Mouse (Mus musculus) spleen, adult 2 months (tissue): Measurements from ENCODE around the gene Flt3. TPM values are rescaled to one million over a fixed set of nuclear protein-coding genes. Genes with fewer than 3 reads are reported as not detected.

Source experiments
- DNase-seq, 2 experiments: peaks; one replicate each; pipeline versions ENCODE4 v3.0.0 to v3.0.0-alpha.2; 2012 to 2021; ENCODE audit warnings: low spot score in 2 of 2, low read depth in 1 of 2
- H3K27ac ChIP-seq: fragments of 200-500 bp; 2 replicates; pipeline ENCODE4 v1.5.1; 2012; ENCODE audit warnings: low read length, inconsistent platforms; ENCODE audit not compliant: insufficient read depth
- H3K27me3 ChIP-seq: fragments of 200-500 bp; 2 replicates; pipeline ENCODE4 v1.6.1; 2012; ENCODE audit warnings: mild to moderate bottlenecking, moderate library complexity, low read length, inconsistent platforms; ENCODE audit not compliant: control insufficient read depth, insufficient read depth
- H3K36me3 ChIP-seq: fragments of 200-500 bp; 2 replicates; pipeline ENCODE4 v1.6.1; 2012; ENCODE audit warnings: mild to moderate bottlenecking, low read length, inconsistent platforms; ENCODE audit not compliant: control insufficient read depth, insufficient read depth
- H3K4me1 ChIP-seq: fragments of 200-500 bp; 2 replicates; pipeline ENCODE4 v1.6.1; 2011; ENCODE audit warnings: inconsistent platforms; ENCODE audit not compliant: control insufficient read depth, insufficient read depth, insufficient read length
- H3K4me3 ChIP-seq: fragments of 200-500 bp; 2 replicates; pipeline ENCODE4 v1.5.1; 2011; ENCODE audit warnings: mild to moderate bottlenecking, inconsistent platforms; ENCODE audit not compliant: insufficient read depth, insufficient read length; ENCODE audit errors: extremely low read depth
- CTCF ChIP-seq: fragments of 200-500 bp; IDR thresholded peaks from 2 replicates; pipeline ENCODE4 v1.5.1; 2011; ENCODE audit warnings: mild to moderate bottlenecking, inconsistent platforms; ENCODE audit not compliant: insufficient read depth, insufficient read length, insufficient replicate concordance; ENCODE audit errors: extremely low read depth
- POLR2A ChIP-seq: fragments of 200-500 bp; IDR thresholded peaks from 2 replicates; pipeline ENCODE4 v1.6.1; 2011; ENCODE audit warnings: low read depth, low read length, inconsistent platforms
- WGBS: fragments of 180-500 bp; shearing (Covaris S2); methylation state at CpG from one replicate; pipeline ENCODE4 v1.1.7; 2018; 5-methylcytosine and 5-hydroxymethylcytosine counted together
- polyA plus RNA-seq: library from polyadenylated mRNA; depleted of rRNA; stranded (reverse); fragments of >200 nt; gene quantifications from 2 replicates; pipeline ENCODE4 v1.2.3, GENCODE M21; 2012

The Flt3 gene
- polyA plus RNA-seq, 1 experiment, result 6.5 TPM

- H3K36me3 ChIP-seq, result no peaks in the 10 kb centered on the region
- peak overlapping the region; percentile 63 for H3K27ac ChIP-seq
- no peak for DNase-seq
- H3K4me1 ChIP-seq, result peaks cover 6% of the 10 kb centered on the region; the same call in 1 of the 2 replicates
- no peak overlapping the region for H3K4me3 ChIP-seq
- TF ChIP-seq POLR2A (no peak), CTCF (no peak)
- 11% methylated on average over 12 of the region's 12 CpGs for WGBS
- H3K27me3 ChIP-seq, result no peaks in the 10 kb centered on the region
These were observed 7.5 kb downstream of the Flt3 start for GRCm38 (mm10) chr5:147392667-147393213.

- Histone ChIP-seq H3K36me3 (no peaks in the 10 kb centered on the region), H3K4me1 (peaks cover 6% of the 10 kb centered on the region; the same call in 1 of the 2 replicates), H3K4me3 (no peak overlapping the region), H3K27ac (no peak overlapping the region), H3K27me3 (no peaks in the 10 kb centered on the region)
- 25% methylated on average over 2 of the region's 2 CpGs for WGBS
- no peak for DNase-seq
- TF ChIP-seq POLR2A (no peak), CTCF (no peak)
These were observed 9.5 kb downstream of the Flt3 start for GRCm38 (mm10) chr5:147390772-147391171.

- TF ChIP-seq CTCF (no peak), POLR2A (no peak)
- H3K4me3 ChIP-seq, result no peak overlapping the region
- H3K27me3 ChIP-seq, result no peaks in the 10 kb centered on the region
- no peak overlapping the region for H3K27ac ChIP-seq
- 54% methylated on average over 5 of the region's 5 CpGs for WGBS
- peaks cover 6% of the 10 kb centered on the region; the same call in 1 of the 2 replicates for H3K4me1 ChIP-seq
- DNase-seq, result no peak
- H3K36me3 ChIP-seq, result no peaks in the 10 kb centered on the region
These were observed 11.2 kb downstream of the Flt3 start for GRCm38 (mm10) chr5:147389052-147389451.

- TF ChIP-seq CTCF, result no peak
- no peak for TF ChIP-seq POLR2A
- H3K4me1 ChIP-seq, result peaks cover 6% of the 10 kb centered on the region; the same call in 1 of the 2 replicates
- DNase-seq, result no peak
- no peak overlapping the region for H3K27ac ChIP-seq
- H3K4me3 ChIP-seq, result no peak overlapping the region
- 64% methylated on average over 9 of the region's 9 CpGs for WGBS
- H3K27me3 ChIP-seq, result no peaks in the 10 kb centered on the region
- no peaks in the 10 kb centered on the region for H3K36me3 ChIP-seq
These were observed 11.8 kb downstream of the Flt3 start for GRCm38 (mm10) chr5:147388376-147389008.

- no peaks in the 10 kb centered on the region for H3K27me3 ChIP-seq
- H3K27ac ChIP-seq, result no peak overlapping the region
- DNase-seq, result no peak
- 92% methylated on average over 13 of the region's 13 CpGs for WGBS
- H3K4me1 ChIP-seq, result no peaks in the 10 kb centered on the region
- TF ChIP-seq CTCF, result no peak
- TF ChIP-seq POLR2A, result no peak
- no peak overlapping the region for H3K4me3 ChIP-seq
- no peaks in the 10 kb centered on the region for H3K36me3 ChIP-seq
These were observed 13.4 kb downstream of the Flt3 start for GRCm38 (mm10) chr5:147386865-147387264.

- Histone ChIP-seq H3K27ac (no peak overlapping the region), H3K36me3 (no peaks in the 10 kb centered on the region), H3K4me3 (no peak overlapping the region), H3K27me3 (no peaks in the 10 kb centered on the region), H3K4me1 (no peaks in the 10 kb centered on the region)
- WGBS, result 87% methylated on average over 10 of the region's 10 CpGs
- no peak for TF ChIP-seq CTCF
- TF ChIP-seq POLR2A, result no peak
- DNase-seq, result no peak
These were observed 18.9 kb downstream of the Flt3 start for GRCm38 (mm10) chr5:147381396-147381795.

- Histone ChIP-seq H3K27me3 (no peaks in the 10 kb centered on the region), H3K4me3 (no peak overlapping the region), H3K36me3 (no peaks in the 10 kb centered on the region), H3K4me1 (no peaks in the 10 kb centered on the region), H3K27ac (no peak overlapping the region)
- WGBS, result 87% methylated on average over 3 of the region's 3 CpGs
- TF ChIP-seq POLR2A (no peak), CTCF (no peak)
- DNase-seq, result no peak
These were observed 20.8 kb downstream of the Flt3 start for GRCm38 (mm10) chr5:147379481-147379880.
